Mouse (Mus musculus) splenic B cell, adult 2 months (primary cell): ENCODE results near the gene Fxyd4.

Experiments used
- DNase-seq: peaks from one replicate; pipeline ENCODE4 v3.0.0-alpha.2; 2011; ENCODE audit warnings: low read depth, low spot score
- H3K27me3 ChIP-seq: 2 replicates; pipeline ENCODE4 v1.6.1; 2012; ENCODE audit warnings: mild to moderate bottlenecking, low read length, moderate library complexity, mixed read lengths; ENCODE audit not compliant: control insufficient read depth, poor library complexity, insufficient read depth, severe bottlenecking
- H3K36me3 ChIP-seq: 2 replicates; pipeline ENCODE4 v1.6.1; 2012; ENCODE audit warnings: mild to moderate bottlenecking, low read length, moderate library complexity, mixed read lengths; ENCODE audit not compliant: control insufficient read depth, poor library complexity, insufficient read depth, severe bottlenecking

The Fxyd4 gene

GRCm38 (mm10) chr6:117906590-117907271 is 30.8 kb downstream of the Fxyd4 start:
- H3K36me3 ChIP-seq, result peaks cover 1% of the 10 kb centered on the region; the same call in 1 of the 2 replicates

GRCm38 (mm10) chr6:117906015-117906531 is 31.4 kb downstream of the Fxyd4 start:
- DNase-seq, result no peak
- H3K27me3 ChIP-seq, result no peaks in the 10 kb centered on the region
- peaks cover 1% of the 10 kb centered on the region; the same call in 1 of the 2 replicates for H3K36me3 ChIP-seq

More at GRCm38 (mm10) chr6:117906590-117907271, 30.8 kb downstream of the Fxyd4 start:
- H3K27me3 ChIP-seq, result no peaks in the 10 kb centered on the region
- DNase-seq, result peak; percentile 99

GRCm38 (mm10) chr6:117905260-117905930 is 32.1 kb downstream of the Fxyd4 start:
- DNase-seq, result no peak
- Histone ChIP-seq H3K36me3 (peaks cover 1% of the 10 kb centered on the region; the same call in 1 of the 2 replicates), H3K27me3 (no peaks in the 10 kb centered on the region)

- Histone ChIP-seq H3K27me3 (no peaks in the 10 kb centered on the region), H3K36me3 (peaks cover 1% of the 10 kb centered on the region; the same call in 1 of the 2 replicates)
- no peak for DNase-seq
Measured at GRCm38 (mm10) chr6:117903836-117904235, 33.7 kb downstream of the Fxyd4 start.

GRCm38 (mm10) chr6:117902556-117902955 is 34.9 kb downstream of the Fxyd4 start:
- Histone ChIP-seq H3K36me3 (peaks cover 1% of the 10 kb centered on the region; the same call in 1 of the 2 replicates), H3K27me3 (no peaks in the 10 kb centered on the region)
- DNase-seq, result no peak

DNA sequence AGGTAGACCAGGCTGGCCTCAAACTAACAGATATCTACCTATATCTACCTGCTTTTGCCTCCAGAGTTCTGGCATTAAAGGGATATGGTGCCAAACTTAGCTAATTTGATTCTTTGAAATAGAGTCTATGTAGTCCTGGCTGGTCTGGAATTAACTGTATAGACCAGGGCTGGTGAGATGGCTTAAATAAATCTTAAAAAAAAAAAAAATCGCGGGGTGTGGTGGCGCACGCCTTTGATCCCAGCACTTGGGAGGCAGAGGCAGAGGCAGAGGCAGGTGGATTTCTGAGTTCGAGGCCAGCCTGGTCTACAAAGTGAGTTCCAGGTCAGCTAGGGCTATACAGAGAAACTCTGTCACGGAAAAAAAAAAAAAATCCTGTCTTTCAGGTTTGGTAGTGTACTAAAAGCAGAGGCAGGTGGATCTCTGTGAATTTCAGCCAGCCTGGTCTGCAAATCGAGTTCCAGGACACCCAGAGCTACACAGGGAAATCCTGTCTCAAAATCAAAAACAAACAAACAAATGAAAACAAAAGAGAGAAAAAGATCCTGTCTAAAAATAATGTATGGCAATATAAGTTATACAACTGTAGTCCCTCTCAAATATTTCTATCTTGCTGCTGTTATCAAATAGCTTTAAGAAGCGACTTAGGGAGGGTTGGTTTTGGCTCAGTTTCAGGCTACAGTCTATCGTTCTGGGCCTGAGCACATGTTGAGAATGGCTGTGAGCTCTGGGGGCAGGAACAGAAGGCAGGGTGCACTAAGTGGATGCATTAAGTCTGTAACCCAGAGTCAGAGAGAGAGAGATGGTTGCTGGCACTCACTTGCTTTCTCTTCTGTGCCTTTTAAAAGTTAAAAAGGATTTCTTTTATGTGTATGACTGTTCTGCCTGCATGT is 35.7 kb downstream of the Fxyd4 start:
- Histone ChIP-seq H3K36me3 (peaks cover 1% of the 10 kb centered on the region; the same call in 1 of the 2 replicates), H3K27me3 (no peaks in the 10 kb centered on the region)
- DNase-seq, result no peak

DNA sequence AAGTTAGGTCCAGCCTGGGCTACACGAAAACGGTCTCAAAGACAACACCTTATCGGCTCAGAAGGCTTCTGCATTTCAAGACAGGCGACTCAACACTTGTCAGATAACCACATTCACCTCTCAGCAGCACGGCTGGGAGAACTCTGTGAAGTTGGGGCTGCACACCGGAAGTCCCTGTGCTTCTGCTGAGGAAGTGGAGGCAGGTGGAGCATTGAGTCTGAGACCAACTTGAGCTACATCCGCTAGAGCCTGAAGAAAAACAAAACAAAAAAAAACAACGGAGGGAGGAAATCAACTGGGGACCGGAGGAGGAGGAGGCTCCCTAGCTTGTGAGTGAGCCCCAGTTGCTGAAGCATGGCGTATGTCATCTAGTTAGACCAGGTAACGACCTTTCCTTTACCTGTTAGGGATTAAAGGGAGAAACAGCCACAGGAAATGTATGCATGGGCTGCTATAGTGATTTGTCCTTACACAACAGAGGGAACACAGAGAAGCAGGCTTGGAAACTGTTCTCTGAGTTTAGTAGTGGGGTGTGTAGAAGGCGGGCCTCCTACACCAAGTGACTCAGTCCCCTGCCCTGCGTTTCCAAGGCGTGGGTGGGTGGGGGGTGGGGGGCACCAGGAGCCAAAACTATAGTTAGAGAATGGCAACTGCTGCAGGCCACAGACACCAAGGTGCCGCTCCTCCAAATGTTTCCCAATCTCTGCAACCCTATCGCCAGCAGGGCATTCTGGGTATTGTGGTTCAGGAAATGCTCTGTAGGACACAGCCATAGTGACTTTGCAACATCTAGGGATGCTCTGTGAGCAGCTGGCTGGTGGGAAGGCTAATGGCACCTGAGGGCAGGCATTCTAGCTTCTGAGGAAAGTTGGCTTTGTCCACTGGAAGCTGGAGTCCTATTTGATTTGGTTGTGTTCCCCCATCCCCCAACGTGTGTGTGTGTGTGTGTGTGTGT is 37.1 kb downstream of the Fxyd4 start, which contains the start of gene Hnrnpf:
Gene Hnrnpf, plus strand, starts transcription at position 199 of the 955 bp plus-strand sequence.
- Histone ChIP-seq H3K36me3 (peaks cover 1% of the 10 kb centered on the region; the same call in 1 of the 2 replicates), H3K27me3 (no peaks in the 10 kb centered on the region)
- peak; percentile 89 for DNase-seq

DNA sequence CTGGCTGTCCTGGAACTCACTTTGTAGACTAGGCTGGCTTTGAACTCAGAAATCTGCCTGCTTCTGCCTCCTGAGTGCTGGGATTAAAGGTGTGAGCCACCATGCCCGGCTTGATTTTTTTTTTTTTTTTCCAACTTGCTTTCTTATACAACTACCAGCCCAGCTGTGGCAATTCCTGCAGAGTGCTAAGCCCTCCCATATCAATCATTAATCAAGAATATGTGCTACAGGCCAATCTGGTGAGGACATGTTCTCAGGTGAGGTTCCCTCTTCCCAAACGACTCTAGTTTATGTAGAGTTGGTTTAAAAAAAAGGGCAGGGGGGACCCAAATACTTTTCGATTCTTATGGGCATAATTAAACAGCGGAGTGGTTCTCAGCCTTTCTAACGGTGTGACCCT is 39.7 kb downstream of the Fxyd4 start:
- H3K27me3 ChIP-seq, result no peaks in the 10 kb centered on the region
- no peak for DNase-seq
- no peaks in the 10 kb centered on the region for H3K36me3 ChIP-seq

DNA sequence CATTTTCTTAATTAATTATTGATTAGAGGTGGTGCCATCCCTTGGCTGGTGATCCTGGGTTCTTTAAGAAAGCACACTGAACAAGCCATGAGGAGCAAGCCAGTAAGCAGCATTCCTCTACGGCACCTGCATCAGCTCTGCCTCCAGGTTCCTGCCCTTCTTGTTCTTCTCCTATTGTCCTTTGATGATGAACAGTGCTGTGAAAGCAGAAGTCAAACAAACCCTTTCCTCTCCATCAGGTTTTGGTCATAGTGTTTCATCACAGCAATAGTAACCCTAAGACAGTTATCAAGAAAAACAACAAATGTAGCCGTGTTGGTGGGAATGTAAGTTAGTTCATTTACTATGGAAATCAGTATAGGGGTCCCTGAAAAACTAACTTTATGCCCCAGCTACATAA is 44.1 kb downstream of the Fxyd4 start:
- no peak for DNase-seq
- Histone ChIP-seq H3K27me3 (no peaks in the 10 kb centered on the region), H3K36me3 (no peaks in the 10 kb centered on the region)

DNA sequence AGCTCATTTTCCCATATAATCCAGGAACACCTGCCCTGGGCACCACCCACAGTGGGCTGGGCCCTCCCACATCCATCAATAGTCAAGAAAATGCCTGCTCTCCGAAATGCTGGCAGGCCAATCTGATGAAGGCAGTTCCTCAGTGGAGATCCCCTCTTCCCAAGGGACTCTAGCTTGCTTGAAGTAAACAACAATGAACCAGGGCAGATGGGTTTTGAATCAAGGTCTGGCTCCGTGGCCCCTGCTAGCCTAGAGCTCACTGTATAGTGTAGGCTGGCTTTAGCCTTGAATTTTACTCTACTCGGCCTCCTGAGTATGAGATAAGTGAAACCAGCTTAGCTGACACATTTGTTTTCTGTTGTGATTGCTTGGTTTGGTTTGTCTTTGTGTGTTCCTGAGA is 45.1 kb downstream of the Fxyd4 start:
- Histone ChIP-seq H3K27me3 (no peaks in the 10 kb centered on the region), H3K36me3 (no peaks in the 10 kb centered on the region)
- DNase-seq, result peak; percentile 42

DNA sequence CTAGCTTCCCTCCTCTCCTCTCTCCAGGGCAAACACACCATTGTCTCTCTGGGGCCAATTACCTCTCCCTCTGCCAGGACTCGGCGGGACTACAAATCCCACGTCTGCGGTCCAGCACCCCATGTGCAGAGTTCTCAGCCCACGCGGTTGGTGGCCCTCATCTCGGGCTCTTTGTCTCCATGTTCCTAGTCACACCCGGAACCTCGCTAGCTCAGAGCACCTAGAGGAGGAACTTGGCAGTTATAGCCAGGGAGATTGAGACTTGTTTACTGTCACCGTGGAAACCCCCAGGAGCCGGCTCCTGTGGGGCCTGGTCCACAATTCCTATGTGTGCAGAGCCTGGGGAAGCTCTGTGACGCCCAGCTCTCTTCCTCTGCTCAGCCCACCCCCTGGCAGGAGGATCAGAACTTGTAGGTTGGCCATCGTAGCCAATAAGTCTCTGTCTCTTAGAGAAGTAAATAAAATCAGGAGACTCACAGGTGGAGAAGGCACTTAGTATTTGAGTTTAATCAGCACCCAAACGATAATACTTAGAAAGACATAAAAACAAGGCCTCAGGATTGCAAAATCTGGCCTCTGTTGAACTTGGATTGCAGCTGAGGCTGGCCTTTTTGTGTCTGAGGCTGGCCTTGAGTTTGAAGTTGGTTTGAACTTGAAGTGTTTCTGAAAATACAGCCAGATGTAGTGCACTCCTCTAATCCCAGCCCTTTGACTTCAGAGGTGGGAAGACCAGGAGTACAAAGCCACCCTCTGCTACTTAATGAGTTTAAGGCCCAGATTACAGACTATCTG is 45.9 kb downstream of the Fxyd4 start:
- no peaks in the 10 kb centered on the region for H3K27me3 ChIP-seq
- DNase-seq, result peak; percentile 65
- H3K36me3 ChIP-seq, result no peaks in the 10 kb centered on the region

DNA sequence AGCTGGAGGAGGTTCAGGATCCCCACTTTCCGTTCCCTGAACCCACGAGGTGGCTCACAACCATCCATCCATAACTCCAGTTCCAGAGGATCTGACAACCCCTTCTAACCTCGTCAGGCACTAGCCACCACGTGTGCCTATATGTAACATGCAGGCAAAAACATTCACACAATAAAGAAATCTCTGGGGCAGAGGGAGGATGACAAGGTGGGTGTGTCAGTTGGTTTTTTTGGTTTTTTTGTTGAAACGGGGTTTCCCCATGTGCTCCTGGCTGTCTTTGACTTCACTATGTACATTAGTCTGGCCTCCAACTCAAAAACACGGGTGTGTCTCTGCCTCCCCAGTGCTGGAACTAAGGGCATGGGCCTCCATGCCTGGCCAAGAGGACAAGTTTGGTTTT is 47.2 kb downstream of the Fxyd4 start:
- peak; percentile 71 for DNase-seq
- Histone ChIP-seq H3K36me3 (no peaks in the 10 kb centered on the region), H3K27me3 (no peaks in the 10 kb centered on the region)

- no peaks in the 10 kb centered on the region for H3K27me3 ChIP-seq
- no peak for DNase-seq
- H3K36me3 ChIP-seq, result no peaks in the 10 kb centered on the region
Measured at GRCm38 (mm10) chr6:117888642-117889096, 48.8 kb downstream of the Fxyd4 start.
